Mouse (Mus musculus): ENCODE measurements around the gene Tcam1. TPM values are rescaled to one million over a fixed set of nuclear protein-coding genes. Genes with fewer than 3 reads are reported as not detected.
"Not testable (repeated sequence)": the region's sequence is repeated elsewhere in the genome, so short reads cannot be mapped to it uniquely, and the experiment has no call there.

The Tcam1 gene
- total RNA-seq (2021) = under 1 TPM; 0.07 to 0.12 TPM
- long read RNA-seq, experiment 1 = 0 reads
- long read RNA-seq, experiment 2 = 0 reads

DNA sequence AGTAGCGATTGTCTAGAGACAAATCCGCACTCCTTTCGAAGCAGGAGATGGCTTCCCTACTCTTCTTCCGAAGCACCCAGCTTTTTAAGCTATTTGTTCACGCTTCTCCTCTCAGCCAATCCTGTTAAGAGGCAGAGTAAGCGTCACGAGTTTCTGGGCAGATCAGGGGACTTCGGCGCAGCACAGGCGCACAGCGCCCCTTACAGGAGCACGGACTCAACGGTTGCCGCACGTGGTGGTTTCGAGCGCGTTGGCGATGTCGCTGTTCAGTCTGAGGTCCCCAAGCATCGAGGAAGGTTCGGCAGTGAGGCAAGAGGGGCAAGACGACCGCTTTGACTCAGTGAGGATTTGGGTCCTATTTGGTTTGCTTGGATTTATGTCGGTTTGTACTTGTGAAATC, at the start of gene Tcam1:
TSS of gene Tcam1 (plus strand) at position 219 of the 400 bp plus-strand sequence.
- peak; percentile 91 for DNase-seq
- intact Hi-C loops (cut with DNase I; ENCODE audit: low total_unique reads) = no loop called here

- intact Hi-C loops (cut with DNase I; ENCODE audit: low total_unique reads); DNase-seq: not testable (repeated sequence)
Observed at GRCm38 (mm10) chr11:106233978-106234377, 42.5 kb upstream of the Tcam1 start.

- DNase-seq = no peak
- intact Hi-C loops (cut with DNase I; ENCODE audit: low total_unique reads) = no loop called here
Observed at GRCm38 (mm10) chr11:106246834-106247233, 29.6 kb upstream of the Tcam1 start.

GRCm38 (mm10) chr11:106249326-106249725, 27.1 kb upstream of the Tcam1 start:
- no peak for DNase-seq
- intact Hi-C loops (cut with DNase I; ENCODE audit: low total_unique reads) = no loop called here

- DNase-seq = no peak
- intact Hi-C loops (cut with DNase I; ENCODE audit: low total_unique reads) = loop anchor here (5.0 kb wide), 1 partner anchor 37 kb away; the partner anchor contains the start of genes Ccdc47 and Ddx42
Observed at GRCm38 (mm10) chr11:106254767-106255166, 21.7 kb upstream of the Tcam1 start.

- intact Hi-C loops (cut with DNase I; ENCODE audit: low total_unique reads) = no loop called here
Observed at GRCm38 (mm10) chr11:106255174-106255573, 21.3 kb upstream of the Tcam1 start.

DNA sequence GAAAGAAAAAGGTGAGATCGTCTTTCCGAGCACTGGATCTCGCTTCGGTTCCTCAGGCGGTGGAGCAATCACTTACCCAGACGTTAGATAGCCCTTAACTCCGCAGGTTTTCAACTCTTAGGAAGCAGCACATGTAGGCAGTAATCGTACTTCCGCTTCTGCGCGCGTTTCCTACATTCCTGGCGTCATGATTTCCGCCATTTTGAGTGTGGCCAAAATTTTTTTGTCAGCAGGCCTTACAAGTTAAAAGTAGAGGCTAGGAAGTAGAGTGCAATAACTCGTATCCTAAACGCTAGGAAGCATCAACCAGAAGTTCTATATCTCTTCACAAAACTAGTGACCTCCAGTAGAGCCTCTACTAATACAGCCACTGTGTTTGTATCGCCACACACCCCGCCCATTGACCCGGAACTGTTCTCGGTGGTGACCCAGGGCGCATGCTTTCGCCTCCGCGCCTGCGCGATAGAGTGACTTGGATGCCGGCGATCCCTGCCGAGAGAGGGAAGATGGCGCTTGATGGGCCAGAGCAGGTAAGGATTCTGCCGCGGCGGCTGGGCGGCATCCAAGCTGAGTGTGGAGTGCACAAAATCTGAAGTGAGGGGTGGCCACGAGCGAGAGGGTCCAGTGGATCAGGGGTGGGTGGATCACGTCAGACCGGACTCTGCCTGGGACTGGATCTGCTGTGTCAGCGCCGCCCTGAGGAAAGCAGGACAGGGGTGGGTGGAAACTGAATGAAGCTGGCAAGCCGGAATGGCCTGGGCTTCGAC, 20.6 kb upstream of the Tcam1 start, which contains the start of the genes Ftsj3 and Psmc5:
TSS of gene Ftsj3 (minus strand) at position 395 of the 767 bp plus-strand sequence.
TSS of gene Psmc5 (plus strand) at position 470 of the 767 bp plus-strand sequence.
- intact Hi-C loops (cut with DNase I; ENCODE audit: low total_unique reads) = no loop called here
- peak; percentile 98 for DNase-seq

More at GRCm38 (mm10) chr11:106255174-106255573, 21.3 kb upstream of the Tcam1 start:
- DNase-seq = no peak

DNA sequence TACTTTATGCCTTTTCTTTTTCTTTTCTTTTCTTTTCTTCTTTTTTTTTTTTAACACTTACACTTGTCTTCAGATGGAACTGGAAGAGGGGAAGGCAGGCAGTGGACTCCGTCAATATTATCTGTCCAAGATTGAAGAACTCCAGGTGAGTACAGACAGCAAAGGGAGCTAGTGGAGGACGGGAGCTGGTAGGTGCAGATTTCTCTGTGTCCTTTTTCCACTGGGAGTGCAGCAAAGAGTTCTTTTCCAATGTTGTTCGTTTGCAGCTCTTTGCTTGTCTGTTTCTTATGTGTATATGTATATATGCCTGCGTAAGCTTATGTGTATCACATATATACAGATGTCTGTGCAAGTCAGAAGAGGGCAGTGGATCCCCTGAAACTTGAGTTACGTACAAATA, 19.7 kb upstream of the Tcam1 start:
- DNase-seq = no peak
- intact Hi-C loops (cut with DNase I; ENCODE audit: low total_unique reads) = no loop called here

- intact Hi-C loops (cut with DNase I; ENCODE audit: low total_unique reads) = no loop called here
- DNase-seq = no peak
Observed at GRCm38 (mm10) chr11:106260826-106261450, 15.5 kb upstream of the Tcam1 start.

DNA sequence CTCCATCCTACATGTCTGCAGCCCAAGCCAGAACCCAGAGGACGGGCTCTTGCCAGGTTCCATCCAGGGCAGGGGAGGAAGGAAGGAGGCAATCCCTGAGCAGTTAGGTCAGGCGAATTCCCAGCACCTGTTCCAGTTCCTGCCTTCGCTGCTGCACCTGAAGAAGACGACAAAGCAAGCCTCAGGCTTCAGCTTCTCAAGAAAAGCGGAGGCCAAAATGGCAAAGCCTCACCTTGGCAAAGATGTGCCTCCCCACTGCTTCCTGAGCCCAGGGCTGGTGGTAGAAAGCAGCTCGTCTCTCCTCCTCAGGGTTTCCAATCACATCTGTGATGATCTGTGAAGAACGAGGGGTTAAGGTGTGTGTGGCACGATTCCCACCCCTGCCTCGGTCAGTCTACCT, 12.5 kb upstream of the Tcam1 start:
- no peak for DNase-seq
- intact Hi-C loops (cut with DNase I; ENCODE audit: low total_unique reads) = no loop called here

- intact Hi-C loops (cut with DNase I; ENCODE audit: low total_unique reads) = no loop called here
- no peak for DNase-seq
Observed at GRCm38 (mm10) chr11:106264988-106265387, 11.5 kb upstream of the Tcam1 start.

DNA sequence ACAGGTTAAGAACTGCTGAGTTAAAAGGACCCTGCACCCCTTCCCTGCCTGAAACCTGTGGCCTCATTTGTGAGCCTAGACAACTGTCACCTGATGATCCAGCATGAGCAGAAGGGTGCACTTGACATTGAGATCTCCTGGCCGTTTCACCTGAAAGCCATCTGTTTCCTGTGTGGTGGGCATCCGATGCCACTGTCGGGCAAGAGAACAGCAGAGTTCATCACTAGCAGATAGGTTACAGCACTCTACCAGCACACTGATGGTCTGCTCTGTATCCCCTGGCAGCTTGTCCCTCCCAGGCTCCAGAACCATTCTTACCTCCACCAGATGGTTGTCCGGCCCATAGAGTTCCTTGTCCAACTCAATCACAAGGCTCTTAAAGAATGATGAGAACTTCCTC, 10.9 kb upstream of the Tcam1 start:
- intact Hi-C loops (cut with DNase I; ENCODE audit: low total_unique reads) = no loop called here

GRCm38 (mm10) chr11:106266431-106266830, 10.0 kb upstream of the Tcam1 start:
- intact Hi-C loops (cut with DNase I; ENCODE audit: low total_unique reads) = no loop called here

More for the DNA sequence above, 10.9 kb upstream of the Tcam1 start:
- DNase-seq = no peak

GRCm38 (mm10) chr11:106267311-106267852, 9.1 kb upstream of the Tcam1 start:
- intact Hi-C loops (cut with DNase I; ENCODE audit: low total_unique reads) = no loop called here
- DNase-seq = peak; percentile 51

More at GRCm38 (mm10) chr11:106266431-106266830, 10.0 kb upstream of the Tcam1 start:
- no peak for DNase-seq

DNA sequence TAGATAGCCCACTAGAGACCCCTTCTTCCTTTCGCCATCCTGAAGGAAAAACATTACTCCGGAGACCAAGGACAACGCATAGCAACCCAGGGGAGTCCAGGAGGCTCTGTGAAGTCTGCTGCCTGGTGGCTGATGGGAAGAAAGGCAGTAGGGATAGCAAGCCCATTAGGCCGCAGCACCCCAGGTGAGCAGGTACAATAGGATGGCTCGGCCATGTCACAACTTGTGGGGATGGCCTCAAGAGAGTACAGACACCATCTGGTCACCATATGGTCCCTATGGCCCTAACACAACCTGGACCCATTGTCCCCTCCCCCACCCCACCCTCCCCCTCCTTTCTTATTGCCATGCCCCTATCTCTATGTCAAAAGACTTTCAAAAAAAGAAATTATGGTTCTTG, 8.6 kb upstream of the Tcam1 start:
- intact Hi-C loops (cut with DNase I; ENCODE audit: low total_unique reads) = no loop called here
- no peak for DNase-seq

DNA sequence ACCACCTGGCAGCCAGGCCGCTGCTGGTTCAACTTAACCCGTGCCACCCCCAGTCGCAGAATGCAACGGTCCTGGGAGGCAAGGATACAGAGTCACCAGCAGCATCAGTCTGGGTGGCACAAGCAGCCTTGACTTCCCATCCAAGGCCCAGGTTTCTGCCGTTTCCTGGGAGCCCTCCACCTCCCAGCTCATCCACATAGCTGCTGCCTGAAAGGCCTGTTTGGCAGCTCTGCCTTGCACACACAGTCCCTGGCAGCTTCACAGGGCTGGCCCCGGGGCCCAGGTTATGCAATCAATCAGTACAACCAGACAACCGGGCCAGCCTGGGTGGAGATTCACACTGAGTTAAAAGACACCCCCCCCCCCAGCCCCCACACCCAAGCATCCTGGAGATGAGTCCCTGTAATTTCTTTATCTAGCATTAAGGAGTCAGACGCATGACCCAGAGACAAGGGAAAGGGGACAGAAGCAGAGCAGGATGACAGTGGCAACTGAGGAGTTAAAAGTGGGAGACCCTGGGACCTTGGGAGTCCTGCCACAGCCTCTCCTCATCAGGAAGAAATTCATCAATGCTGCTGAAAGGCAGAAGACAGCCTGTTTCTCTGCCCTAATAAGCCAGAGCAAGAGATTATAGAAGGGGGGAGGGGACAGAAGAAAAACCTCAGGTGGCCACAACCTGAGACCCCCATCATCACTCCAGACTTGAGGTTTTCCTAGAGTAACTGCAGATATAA, 8.0 kb upstream of the Tcam1 start:
- peak; percentile 90 for DNase-seq
- intact Hi-C loops (cut with DNase I; ENCODE audit: low total_unique reads) = no loop called here

- peak; percentile 40 for DNase-seq
- intact Hi-C loops (cut with DNase I; ENCODE audit: low total_unique reads) = no loop called here
Observed at GRCm38 (mm10) chr11:106269060-106269431, 7.4 kb upstream of the Tcam1 start.

GRCm38 (mm10) chr11:106271131-106271793, 5.2 kb upstream of the Tcam1 start:
- intact Hi-C loops (cut with DNase I; ENCODE audit: low total_unique reads) = no loop called here
- DNase-seq = no peak

Measured in gastrocnemius, postnatal 14 days (tissue).